Comparison of ENCODE assay signal across 13 mouse cellular contexts in genomic region chr3:50882249-50882733, GRCm38 (mm10).
A peak's percentile ranks its signal among the peaks of the same experiment; 100 is the strongest.
DNase-seq lines count a peak whose midpoint lies in the region; ATAC-seq and TF ChIP-seq lines count a peak whose summit lies in the region.
"Had no signal": no experiment of that assay in that cellular context is flagged by ENCODE, and none has a peak within 500 bp of the region (broad histone marks: within the 10 kb centered on the region; RNA-seq: fewer than 3 reads in every experiment).

No protein-coding gene starts in this region.

- peak; percentile 75 for DNase-seq in ZHBTc4 (ENCODE audit: low read depth, low spot score)
- DNase-seq in midbrain, embryonic 11.5 days (ENCODE audit: low spot score, missing footprints), result no peak
- no peak for DNase-seq in adrenal gland, adult 18-20 months (ENCODE audit: low spot score in 2 of 2)
- no peak for DNase-seq in spleen, postnatal 14 days (ENCODE audit: low spot score in 2 of 2)
- no peak for DNase-seq in cerebellum, postnatal 4 days (ENCODE audit: low spot score in 2 of 2)
- no peak for DNase-seq in lung, postnatal 0 days (ENCODE audit: low spot score)
- DNase-seq: lung, adult 2 months; retina, postnatal 1 day had no signal

- H3K9ac ChIP-seq in forebrain, embryonic 15.5 days (replicated peaks), result no peak overlapping the region
- H3K9ac ChIP-seq in midbrain, embryonic 11.5 days (ENCODE audit: low read length), result no peak overlapping the region
- H3K9ac ChIP-seq in lung, postnatal 0 days (replicated peaks; ENCODE audit: low read depth), result no peak overlapping the region
- H3K9ac ChIP-seq: heart, embryonic 13.5 days; intestine, embryonic 15.5 days; limb, embryonic 12.5 days had no signal

- H3K4me3 ChIP-seq in E14TG2a.4 (replicated peaks; ENCODE audit: low read length), result 0 out of 2 replicates have a peak overlapping the region, but pooled peaks have one; percentile 41
- no peak overlapping the region for H3K4me3 ChIP-seq in forebrain, embryonic 15.5 days
- H3K4me3 ChIP-seq in midbrain, embryonic 11.5 days (ENCODE audit: low read depth, low read length), result no peak overlapping the region
- H3K4me3 ChIP-seq in lung, postnatal 0 days (ENCODE audit: low read depth, low read length), result no peak overlapping the region
- H3K4me3 ChIP-seq: heart, embryonic 13.5 days; intestine, embryonic 15.5 days; limb, embryonic 12.5 days had no signal

- no peak for TF ChIP-seq CTCF in E14TG2a.4 (conservative IDR thresholded peaks at IDR 0.05; ENCODE audit: low read length)
- no peak for TF ChIP-seq CTCF in lung, postnatal 0 days (IDR thresholded peaks at IDR 0.05)

- WGBS in forebrain, embryonic 15.5 days, result 4% methylated on average over 8 of the region's 8 CpGs
- 4% methylated on average over 8 of the region's 8 CpGs for WGBS in midbrain, embryonic 11.5 days
- WGBS in lung, postnatal 0 days, result 25% methylated on average over 8 of the region's 8 CpGs

- peaks cover 11% of the 10 kb centered on the region; the same call in 1 of the 2 replicates for H3K27me3 ChIP-seq in E14TG2a.4 (ENCODE audit: insufficient read depth, low read length)
- no peaks in the 10 kb centered on the region for H3K27me3 ChIP-seq in forebrain, embryonic 15.5 days
- no peaks in the 10 kb centered on the region for H3K27me3 ChIP-seq in midbrain, embryonic 11.5 days (ENCODE audit: control insufficient read depth, insufficient read depth, low read length)
- no peaks in the 10 kb centered on the region for H3K27me3 ChIP-seq in lung, postnatal 0 days (replicated peaks; ENCODE audit: insufficient read depth, low read length)
- H3K27me3 ChIP-seq: heart, embryonic 13.5 days; intestine, embryonic 15.5 days; limb, embryonic 12.5 days had no signal

- H3K4me1 ChIP-seq in E14TG2a.4 (replicated peaks; ENCODE audit: low read depth, low read length), result peaks cover 23% of the 10 kb centered on the region
- peaks cover 15% of the 10 kb centered on the region for H3K4me1 ChIP-seq in forebrain, embryonic 15.5 days
- peaks cover 19% of the 10 kb centered on the region for H3K4me1 ChIP-seq in midbrain, embryonic 11.5 days (ENCODE audit: control insufficient read depth, insufficient read depth, low read length)
- H3K4me1 ChIP-seq in lung, postnatal 0 days (ENCODE audit: insufficient read depth, low read depth, low read length), result peaks cover 4% of the 10 kb centered on the region; the same call in 1 of the 2 replicates
- H3K4me1 ChIP-seq: intestine, embryonic 15.5 days had no signal

- H3K36me3 ChIP-seq in E14TG2a.4 (ENCODE audit: insufficient read depth, low read length), result no peaks in the 10 kb centered on the region
- H3K36me3 ChIP-seq in forebrain, embryonic 15.5 days, result no peaks in the 10 kb centered on the region
- H3K36me3 ChIP-seq in midbrain, embryonic 11.5 days (ENCODE audit: control insufficient read depth, insufficient read depth, low read length), result no peaks in the 10 kb centered on the region
- no peaks in the 10 kb centered on the region for H3K36me3 ChIP-seq in lung, postnatal 0 days (ENCODE audit: insufficient read depth, low read length)
- H3K36me3 ChIP-seq: heart, embryonic 13.5 days; intestine, embryonic 15.5 days; limb, embryonic 12.5 days had no signal

- peak; percentile 65 for ATAC-seq in forebrain, embryonic 15.5 days (replicated peaks)
- peak; percentile 77 for ATAC-seq in midbrain, embryonic 11.5 days (ENCODE audit: low FRiP score)
- ATAC-seq in lung, postnatal 0 days, result no peak
- ATAC-seq: intestine, embryonic 15.5 days had no signal

- no peak for TF ChIP-seq EP300 in lung, postnatal 0 days (IDR thresholded peaks at IDR 0.05)

- H3K9me3 ChIP-seq in E14TG2a.4 (ENCODE audit: low read length), result no peaks in the 10 kb centered on the region
- no peaks in the 10 kb centered on the region for H3K9me3 ChIP-seq in forebrain, embryonic 15.5 days
- H3K9me3 ChIP-seq in midbrain, embryonic 11.5 days (ENCODE audit: control insufficient read depth, low read length), result no peaks in the 10 kb centered on the region
- no peaks in the 10 kb centered on the region for H3K9me3 ChIP-seq in lung, postnatal 0 days (ENCODE audit: low read length)
- H3K9me3 ChIP-seq: heart, embryonic 13.5 days; intestine, embryonic 15.5 days; limb, embryonic 12.5 days had no signal

- no peak overlapping the region for H3K27ac ChIP-seq in forebrain, embryonic 15.5 days (replicated peaks)
- H3K27ac ChIP-seq in midbrain, embryonic 11.5 days (ENCODE audit: low read depth, low read length), result peak overlapping the region; percentile 74
- no peak overlapping the region for H3K27ac ChIP-seq in lung, postnatal 0 days (ENCODE audit: low read length)
- H3K27ac ChIP-seq: heart, embryonic 13.5 days; intestine, embryonic 15.5 days; limb, embryonic 12.5 days had no signal

- no peak overlapping the region for H3K4me2 ChIP-seq in forebrain, embryonic 15.5 days (replicated peaks)
- H3K4me2 ChIP-seq in midbrain, embryonic 11.5 days, result peak overlapping the region; percentile 23; the same call in 1 of the 2 replicates
- H3K4me2 ChIP-seq in lung, postnatal 0 days (replicated peaks; ENCODE audit: low read depth, low read length), result no peak overlapping the region
- H3K4me2 ChIP-seq: heart, embryonic 13.5 days; intestine, embryonic 15.5 days; limb, embryonic 12.5 days had no signal
